Mouse (Mus musculus) ES-Bruce4 (cell line): ENCODE measurements at regions not wholly inside any gene's neighbourhood (a gene's known extent, or its start where the extent isn't known, plus 50 kb on each side); places are given as distances from the start of the nearest gene placed in this dataset.

Experiments used
- H3K27ac ChIP-seq: 2 replicates; pipeline ENCODE4 v1.5.1; 2012; ENCODE audit warnings: low read length, inconsistent platforms; ENCODE audit not compliant: insufficient read depth
- H3K27me3 ChIP-seq: 2 replicates; pipeline ENCODE4 v1.6.1; 2012; ENCODE audit warnings: mild to moderate bottlenecking, low read length, inconsistent platforms; ENCODE audit not compliant: control insufficient read depth, poor library complexity, insufficient read depth, severe bottlenecking
- H3K36me3 ChIP-seq: 2 replicates; pipeline ENCODE4 v1.6.1; 2012; ENCODE audit warnings: inconsistent platforms, mild to moderate bottlenecking, low read length, moderate library complexity; ENCODE audit not compliant: control insufficient read depth, poor library complexity, insufficient read depth, severe bottlenecking
- H3K4me1 ChIP-seq: one replicate; pipeline ENCODE4 v1.8.1; 2011; ENCODE audit warnings: low read length; ENCODE audit not compliant: control insufficient read depth, insufficient read depth
- H3K4me3 ChIP-seq: 2 replicates; pipeline ENCODE4 v1.5.1; 2011; ENCODE audit warnings: low read depth, mild to moderate bottlenecking, low read length
- H3K9ac ChIP-seq: 2 replicates; pipeline ENCODE4 v1.6.1; 2012; ENCODE audit warnings: low read depth, mild to moderate bottlenecking, inconsistent platforms; ENCODE audit not compliant: poor library complexity, severe bottlenecking
- H3K9me3 ChIP-seq: replicated peaks from 2 replicates; pipeline ENCODE4 v1.6.1; 2012; ENCODE audit warnings: mild to moderate bottlenecking, low read length, inconsistent platforms; ENCODE audit not compliant: control insufficient read depth, poor library complexity, insufficient read depth, severe bottlenecking
- CTCF ChIP-seq: IDR thresholded peaks from one replicate; pipeline ENCODE4 v1.8.1; 2011; ENCODE audit warnings: low read depth, low read length
- EP300 ChIP-seq: IDR thresholded peaks from 2 replicates; pipeline ENCODE4 v1.6.1; 2011; ENCODE audit warnings: low read depth, low read length; ENCODE audit not compliant: insufficient read depth
- POLR2A ChIP-seq: IDR thresholded peaks from one replicate; pipeline ENCODE4 v1.8.1; 2011; ENCODE audit warnings: low read length; ENCODE audit not compliant: insufficient read depth

GRCm38 (mm10) chr12:63393411-63393810 lies 1081.1 kb downstream of the Fscb start:
- no peak overlapping the region for H3K9ac ChIP-seq
- H3K4me3 ChIP-seq = peak overlapping the region; percentile 35
- peaks cover 1% of the 10 kb centered on the region for H3K4me1 ChIP-seq

GRCm38 (mm10) chr12:63380681-63381080 lies 1093.8 kb downstream of the Fscb start:
- H3K9ac ChIP-seq = no peak overlapping the region
- no peak overlapping the region for H3K4me3 ChIP-seq
- H3K27me3 ChIP-seq = no peaks in the 10 kb centered on the region
- H3K4me1 ChIP-seq = no peaks in the 10 kb centered on the region
- no peaks in the 10 kb centered on the region for H3K36me3 ChIP-seq
- TF ChIP-seq EP300 = no peak
- no peak for TF ChIP-seq CTCF
- TF ChIP-seq POLR2A = no peak
- no peak overlapping the region for H3K27ac ChIP-seq
- no peaks in the 10 kb centered on the region for H3K9me3 ChIP-seq

More at GRCm38 (mm10) chr12:63393411-63393810, 1081.1 kb downstream of the Fscb start:
- TF ChIP-seq CTCF (no peak), POLR2A (no peak), EP300 (no peak)
- Histone ChIP-seq H3K36me3 (no peaks in the 10 kb centered on the region), H3K27ac (no peak overlapping the region), H3K9me3 (no peaks in the 10 kb centered on the region), H3K27me3 (no peaks in the 10 kb centered on the region)

GRCm38 (mm10) chr12:63369259-63369822 lies 1105.1 kb downstream of the Fscb start:
- no peak overlapping the region for H3K4me3 ChIP-seq
- TF ChIP-seq EP300 = no peak
- no peaks in the 10 kb centered on the region; the same call in 1 of the 2 replicates for H3K9me3 ChIP-seq
- H3K27ac ChIP-seq = no peak overlapping the region
- H3K4me1 ChIP-seq = no peaks in the 10 kb centered on the region
- no peaks in the 10 kb centered on the region for H3K36me3 ChIP-seq
- H3K27me3 ChIP-seq = no peaks in the 10 kb centered on the region
- no peak overlapping the region for H3K9ac ChIP-seq
